Mouse (Mus musculus) erythroblast, embryonic 14.5 days (primary cell): ENCODE measurements around the gene Atg2a.

Source experiments
- GATA1 ChIP-seq: IDR thresholded peaks from 2 replicates; pipeline ENCODE4 v1.6.1; 2012; ENCODE audit warnings: low read length, inconsistent platforms, mixed read lengths
- TAL1 ChIP-seq: IDR thresholded peaks from 3 replicates; pipeline ENCODE4 v1.6.1; 2012; ENCODE audit warnings: low read length, inconsistent platforms, mixed read lengths

- TF ChIP-seq GATA1 (no peak), TAL1 (no peak; the same call in 2 of the 3 replicates)
Measured at GRCm38 (mm10) chr19:6234337-6235083, 7.0 kb upstream of the Atg2a start.
